Mouse (Mus musculus) liver, adult 2 months (tissue): ENCODE measurements around the gene Kmt2b.

Experiments
- CTCF ChIP-seq: fragments of 200-500 bp; IDR thresholded peaks from 2 replicates; pipeline ENCODE4 v1.5.1; 2011; ENCODE audit warnings: low read depth, low read length, control low read depth
- POLR2A ChIP-seq: fragments of 200-500 bp; IDR thresholded peaks from 2 replicates; pipeline ENCODE4 v1.6.1; 2011; ENCODE audit warnings: low read length, control low read depth; ENCODE audit not compliant: insufficient read depth; ENCODE audit errors: extremely low read depth

- TF ChIP-seq CTCF (no peak), POLR2A (no peak)
Observed at GRCm38 (mm10) chr7:30563906-30564280, 24.6 kb downstream of the Kmt2b start.
